Mouse (Mus musculus) left cerebral cortex, postnatal 25 days (tissue): ENCODE data around the gene Ndufc1. TPM values are rescaled to one million over a fixed set of nuclear protein-coding genes. Genes with fewer than 3 reads are reported as not detected.
"Not testable (repeated sequence)": the region's sequence is repeated elsewhere in the genome, so short reads cannot be mapped to it uniquely, and the experiment has no call there.

ENCODE experiments used
- DNase-seq, 2 experiments: peaks; one replicate each; pipeline ENCODE4 v3.0.0; 2022; ENCODE audit warnings: low spot score in 2 of 2, mixed read lengths in 1 of 2
- intact Hi-C: fragments of 180-260 bp; cut with DNase I; formaldehyde crosslinking; loops from one replicate; pipeline ENCODE4 v1.15.1; 2025
- total RNA-seq, 2 experiments: library from RNA; stranded (reverse); gene quantifications; 2 replicates each; pipeline ENCODE4 v1.2.3; 2021

Ndufc1 gene
- total RNA-seq, 2 experiments from 2014 or later: 362 to 365 TPM

GRCm38 (mm10) chr3:51397700-51398299 is 11.0 kb downstream of the Ndufc1 start:
- intact Hi-C loops: loop anchor here (10.0 kb wide), 1 partner anchor 847 kb away; no protein-coding TSS in a partner anchor
- DNase-seq: no peak

GRCm38 (mm10) chr3:51396219-51397068 is 12.3 kb downstream of the Ndufc1 start, which contains the start of gene Mgarp:
Gene Mgarp, minus strand, starts transcription at chr3:51396738.
- intact Hi-C loops: loop anchor here (10.0 kb wide), 1 partner anchor 848 kb away; no protein-coding TSS in a partner anchor

GRCm38 (mm10) chr3:51395461-51396145 is 13.2 kb downstream of the Ndufc1 start:
- intact Hi-C loops: loop anchor here (10.0 kb wide), 1 partner anchor 849 kb away; no protein-coding TSS in a partner anchor

More at GRCm38 (mm10) chr3:51396219-51397068, 12.3 kb downstream of the Ndufc1 start, which contains the start of gene Mgarp:
- peak in 1 of 2 experiments; percentile 11 for DNase-seq

GRCm38 (mm10) chr3:51394881-51395280 is 13.9 kb downstream of the Ndufc1 start:
- DNase-seq: no peak
- intact Hi-C loops: loop anchor here (10.0 kb wide), 1 partner anchor 850 kb away; no protein-coding TSS in a partner anchor

More at GRCm38 (mm10) chr3:51395461-51396145, 13.2 kb downstream of the Ndufc1 start:
- DNase-seq: no peak

- DNase-seq: no peak
Observed at GRCm38 (mm10) chr3:51393651-51394050, 15.1 kb downstream of the Ndufc1 start.

GRCm38 (mm10) chr3:51393018-51393417 is 15.8 kb downstream of the Ndufc1 start:
- intact Hi-C loops: loop anchor here (10.0 kb wide), 1 partner anchor 852 kb away; no protein-coding TSS in a partner anchor
- DNase-seq: not testable (repeated sequence)

More at GRCm38 (mm10) chr3:51393651-51394050, 15.1 kb downstream of the Ndufc1 start:
- intact Hi-C loops: loop anchor here (10.0 kb wide), 1 partner anchor 851 kb away; no protein-coding TSS in a partner anchor

GRCm38 (mm10) chr3:51391591-51391990 is 17.2 kb downstream of the Ndufc1 start:
- no peak for DNase-seq
- intact Hi-C loops: loop anchor here (10.0 kb wide), 1 partner anchor 853 kb away; no protein-coding TSS in a partner anchor

- no peak for DNase-seq
Observed at GRCm38 (mm10) chr3:51391095-51391494, 17.7 kb downstream of the Ndufc1 start.

GRCm38 (mm10) chr3:51388904-51389303 is 19.9 kb downstream of the Ndufc1 start:
- intact Hi-C loops: no loop called here
- DNase-seq: no peak

More at GRCm38 (mm10) chr3:51391095-51391494, 17.7 kb downstream of the Ndufc1 start:
- intact Hi-C loops: loop anchor here (10.0 kb wide), 1 partner anchor 854 kb away; no protein-coding TSS in a partner anchor

- intact Hi-C loops: no loop called here
Observed at GRCm38 (mm10) chr3:51387868-51388381, 20.9 kb downstream of the Ndufc1 start.

GRCm38 (mm10) chr3:51387134-51387451 is 21.7 kb downstream of the Ndufc1 start:
- DNase-seq: no peak
- intact Hi-C loops: no loop called here

More at GRCm38 (mm10) chr3:51387868-51388381, 20.9 kb downstream of the Ndufc1 start:
- DNase-seq: no peak

- intact Hi-C loops: no loop called here
- no peak for DNase-seq
Observed at GRCm38 (mm10) chr3:51386441-51387133, 22.2 kb downstream of the Ndufc1 start.

GRCm38 (mm10) chr3:51383409-51383808 is 25.4 kb downstream of the Ndufc1 start:
- intact Hi-C loops: no loop called here
- no peak for DNase-seq

- intact Hi-C loops: no loop called here
- no peak for DNase-seq
Observed at GRCm38 (mm10) chr3:51380660-51381014, 28.2 kb downstream of the Ndufc1 start.

GRCm38 (mm10) chr3:51379786-51380659 is 28.8 kb downstream of the Ndufc1 start:
- intact Hi-C loops: no loop called here
- no peak for DNase-seq

GRCm38 (mm10) chr3:51378665-51378946 is 30.2 kb downstream of the Ndufc1 start:
- no peak for DNase-seq
- intact Hi-C loops: no loop called here

GRCm38 (mm10) chr3:51377878-51378664 is 30.7 kb downstream of the Ndufc1 start:
- intact Hi-C loops: no loop called here
- peak in 1 of 2 experiments; percentile 32 for DNase-seq
